Mouse (Mus musculus): ENCODE results near the gene Emc8. TPM values are rescaled to one million over a fixed set of nuclear protein-coding genes. Genes with fewer than 3 reads are reported as not detected.

Emc8 gene
- polyA plus RNA-seq, 1 experiment from 2014 or later = 369 TPM

DNA sequence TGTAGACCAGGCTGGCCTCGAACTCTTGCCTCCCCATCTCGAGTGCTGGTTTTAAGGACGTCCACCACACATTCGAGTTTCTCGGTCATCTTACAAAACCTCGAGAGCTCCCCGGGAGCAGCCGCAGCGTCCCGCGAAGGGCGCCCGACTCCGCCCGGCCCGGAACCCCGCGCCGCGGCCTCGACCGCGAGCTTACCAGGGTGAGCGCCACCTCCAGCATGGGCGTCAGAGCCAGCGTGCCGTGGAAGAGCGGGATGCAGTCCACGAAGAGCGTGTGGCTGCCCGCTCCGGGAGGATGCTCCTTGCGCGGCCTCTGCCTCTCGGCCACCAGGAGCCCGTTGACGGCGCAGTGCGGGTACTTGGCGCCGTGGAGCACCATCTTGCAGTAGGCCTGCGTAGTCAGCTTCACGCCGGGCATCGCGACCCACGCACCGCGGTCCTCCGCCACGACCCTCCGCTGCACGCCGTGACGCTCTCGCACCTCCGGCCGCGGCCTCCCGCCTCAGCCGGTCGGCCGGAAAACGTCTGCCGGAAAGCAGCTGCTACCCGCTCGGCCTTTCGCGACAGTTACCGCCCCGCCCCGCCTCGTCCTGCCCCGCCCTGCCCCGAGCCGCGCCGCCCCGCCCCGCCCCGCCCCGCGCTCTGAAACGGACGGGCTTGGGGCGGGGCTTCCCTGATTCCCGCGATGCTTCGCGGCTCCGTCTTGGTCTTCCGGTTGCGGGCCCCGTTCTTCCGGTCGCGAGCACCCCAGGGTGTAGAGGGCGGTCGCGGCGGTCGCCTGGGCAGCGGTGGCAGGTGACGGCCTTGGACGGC, 606 bp downstream of the Emc8 start, which contains the start of the genes Gm27021 and Cox4i1:
Gene Gm27021 (minus strand): TSS at position 519 of the 813 bp plus-strand sequence.
Gene Cox4i1 (plus strand): TSS at position 662 of the 813 bp plus-strand sequence.
- Histone ChIP-seq H3K27ac (replicated peaks; ENCODE audit: low read depth, low read length) (peak within 1 kb of the TSS; percentile 83), H3K4me3 (ENCODE audit: low read depth, low read length) (peak within 1 kb of the TSS; percentile 97), H3K36me3 (ENCODE audit: control insufficient read depth, insufficient read depth, low read length) (peaks cover 9% of the 10 kb centered on the region), H3K27me3 (ENCODE audit: control insufficient read depth, insufficient read depth, low read length) (no peaks in the 10 kb centered on the region), H3K4me1 (ENCODE audit: control insufficient read depth, insufficient read depth, low read length) (peaks cover 19% of the 10 kb centered on the region), H3K9me3 (ENCODE audit: control insufficient read depth, low read length) (no peaks in the 10 kb centered on the region), H3K9ac (ENCODE audit: low read length) (peak within 1 kb of the TSS; percentile 95), H3K4me2 (ENCODE audit: low read depth, severe bottlenecking) (peak within 1 kb of the TSS; percentile 90)
- ATAC-seq (ENCODE audit: insufficient number of reproducible peaks, low FRiP score, low TSS enrichment, low read depth) (peak; percentile 87), DNase-seq (ENCODE audit: low spot score) (peak; percentile 96)
- under 1% methylated on average over 94 of the region's 105 CpGs for WGBS

DNA sequence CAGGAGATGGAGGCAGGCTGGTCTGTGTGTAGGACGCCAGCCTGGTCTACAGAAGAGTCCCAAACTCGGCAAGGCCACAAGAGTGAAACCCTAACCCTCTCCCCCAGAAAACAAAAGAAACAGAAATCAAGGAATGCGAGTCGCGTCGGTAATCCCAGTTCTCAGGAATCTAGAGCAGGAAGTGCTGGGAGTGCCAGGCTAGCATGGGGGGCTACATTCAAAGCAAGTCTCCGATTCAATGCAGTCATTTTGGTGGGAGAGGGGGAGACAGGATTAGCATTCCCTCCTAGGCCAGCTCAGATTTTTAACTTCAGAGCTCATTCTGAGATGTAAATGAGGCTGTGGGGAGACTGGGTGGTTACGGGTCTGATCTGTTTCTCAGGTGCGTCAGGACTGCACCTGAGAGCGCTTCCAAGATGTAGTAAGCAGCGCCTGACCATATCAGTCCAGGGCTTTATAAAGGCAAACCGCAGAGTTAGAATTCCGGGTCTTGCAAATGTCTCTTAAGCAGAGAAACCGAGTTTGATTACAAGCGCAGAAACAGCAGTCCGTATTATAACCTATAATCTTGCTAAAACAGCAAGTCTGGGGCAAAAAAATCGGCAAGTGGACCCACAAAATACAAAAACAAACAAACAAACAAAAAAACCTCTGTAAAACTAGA, 1.4 kb downstream of the Emc8 start:
- WGBS = 4% methylated on average over 17 of the region's 17 CpGs
- Histone ChIP-seq H3K27me3 (ENCODE audit: control insufficient read depth, insufficient read depth, low read length) (no peaks in the 10 kb centered on the region), H3K9ac (ENCODE audit: low read length) (peak overlapping the region; percentile 95), H3K4me2 (ENCODE audit: low read depth, severe bottlenecking) (peak overlapping the region; percentile 90), H3K9me3 (ENCODE audit: control insufficient read depth, low read length) (no peaks in the 10 kb centered on the region), H3K36me3 (ENCODE audit: control insufficient read depth, insufficient read depth, low read length) (peaks cover 7% of the 10 kb centered on the region), H3K4me1 (ENCODE audit: control insufficient read depth, insufficient read depth, low read length) (peaks cover 19% of the 10 kb centered on the region), H3K4me3 (ENCODE audit: low read depth, low read length) (peak overlapping the region; percentile 97), H3K27ac (replicated peaks; ENCODE audit: low read depth, low read length) (no peak overlapping the region)
- DNase-seq (ENCODE audit: low spot score) (peak; percentile 24), ATAC-seq (ENCODE audit: insufficient number of reproducible peaks, low FRiP score, low TSS enrichment, low read depth) (no peak)

DNA sequence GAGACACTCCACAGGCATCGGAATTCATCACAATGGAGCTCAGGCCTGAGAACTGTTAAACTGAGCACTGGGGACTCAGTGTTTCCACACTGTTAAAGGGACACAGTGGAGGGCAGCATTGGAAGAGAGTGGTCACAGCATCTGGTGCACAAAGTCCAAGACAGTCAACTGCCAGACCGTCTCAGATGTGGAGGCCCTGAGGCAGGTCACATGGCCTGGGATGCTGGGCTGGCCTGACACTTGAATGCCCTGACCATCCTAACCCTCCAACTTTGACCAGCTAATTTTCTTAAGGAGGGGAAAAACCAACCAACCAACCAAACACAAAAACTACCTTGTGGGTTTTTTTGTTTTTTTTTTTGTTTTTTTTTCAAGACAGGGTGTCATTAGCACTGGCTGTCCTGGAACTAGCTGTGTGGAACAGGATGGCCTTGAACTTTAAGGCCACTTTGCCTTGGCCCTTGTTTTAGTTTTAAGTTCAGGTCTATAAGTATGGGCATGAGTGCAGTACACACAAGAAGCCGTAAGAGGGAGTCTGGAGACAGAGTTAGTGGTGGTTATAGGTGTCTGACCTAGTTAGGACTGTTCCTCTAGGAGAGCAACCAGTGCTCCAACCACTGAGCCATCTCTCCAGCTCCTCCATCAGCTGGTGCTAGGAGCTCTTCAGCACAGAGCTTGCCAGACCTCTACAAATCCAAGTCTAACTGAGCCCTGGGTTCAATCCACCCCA, 2.5 kb downstream of the Emc8 start:
- no peak for ATAC-seq (ENCODE audit: insufficient number of reproducible peaks, low FRiP score, low TSS enrichment, low read depth)

GRCm38 (mm10) chr8:120664566-120664965, 3.8 kb downstream of the Emc8 start:
- ATAC-seq (ENCODE audit: insufficient number of reproducible peaks, low FRiP score, low TSS enrichment, low read depth) (no peak), DNase-seq (ENCODE audit: low spot score) (no peak)
- H3K4me2 ChIP-seq (ENCODE audit: low read depth, severe bottlenecking) = no peak overlapping the region
- no peaks in the 10 kb centered on the region for H3K36me3 ChIP-seq (ENCODE audit: control insufficient read depth, insufficient read depth, low read length)
- H3K27me3 ChIP-seq (ENCODE audit: control insufficient read depth, insufficient read depth, low read length) = no peaks in the 10 kb centered on the region
- H3K4me1 ChIP-seq (ENCODE audit: control insufficient read depth, insufficient read depth, low read length) = peaks cover 19% of the 10 kb centered on the region
- WGBS = 83% methylated on average over 6 of the region's 6 CpGs
- H3K9me3 ChIP-seq (ENCODE audit: control insufficient read depth, low read length) = no peaks in the 10 kb centered on the region
- H3K4me3 ChIP-seq (ENCODE audit: low read depth, low read length) = no peak overlapping the region
- no peak overlapping the region for H3K27ac ChIP-seq (replicated peaks; ENCODE audit: low read depth, low read length)
- no peak overlapping the region for H3K9ac ChIP-seq (ENCODE audit: low read length)

More for the DNA sequence above, 2.5 kb downstream of the Emc8 start:
- WGBS = 79% methylated on average over 3 of the region's 3 CpGs
- DNase-seq (ENCODE audit: low spot score) = no peak
- H3K4me3 ChIP-seq (ENCODE audit: low read depth, low read length) = peak overlapping the region; percentile 97
- no peaks in the 10 kb centered on the region for H3K27me3 ChIP-seq (ENCODE audit: control insufficient read depth, insufficient read depth, low read length)
- peak overlapping the region; percentile 90 for H3K4me2 ChIP-seq (ENCODE audit: low read depth, severe bottlenecking)
- peaks cover 19% of the 10 kb centered on the region for H3K4me1 ChIP-seq (ENCODE audit: control insufficient read depth, insufficient read depth, low read length)
- H3K9ac ChIP-seq (ENCODE audit: low read length) = no peak overlapping the region
- peaks cover 5% of the 10 kb centered on the region for H3K36me3 ChIP-seq (ENCODE audit: control insufficient read depth, insufficient read depth, low read length)
- no peak overlapping the region for H3K27ac ChIP-seq (replicated peaks; ENCODE audit: low read depth, low read length)
- H3K9me3 ChIP-seq (ENCODE audit: control insufficient read depth, low read length) = no peaks in the 10 kb centered on the region

- Histone ChIP-seq H3K36me3 (ENCODE audit: control insufficient read depth, insufficient read depth, low read length) (peaks cover 18% of the 10 kb centered on the region; the same call in 1 of the 2 replicates), H3K4me3 (ENCODE audit: low read depth, low read length) (no peak overlapping the region), H3K9ac (ENCODE audit: low read length) (no peak overlapping the region), H3K9me3 (ENCODE audit: control insufficient read depth, low read length) (no peaks in the 10 kb centered on the region), H3K27ac (replicated peaks; ENCODE audit: low read depth, low read length) (no peak overlapping the region), H3K4me1 (ENCODE audit: control insufficient read depth, insufficient read depth, low read length) (no peaks in the 10 kb centered on the region), H3K27me3 (ENCODE audit: control insufficient read depth, insufficient read depth, low read length) (no peaks in the 10 kb centered on the region), H3K4me2 (ENCODE audit: low read depth, severe bottlenecking) (no peak overlapping the region)
- 92% methylated on average over 8 of the region's 8 CpGs for WGBS
- ATAC-seq (ENCODE audit: insufficient number of reproducible peaks, low FRiP score, low TSS enrichment, low read depth) (no peak), DNase-seq (ENCODE audit: low spot score) (no peak)
Measured at GRCm38 (mm10) chr8:120657415-120657814, 11.0 kb downstream of the Emc8 start.

DNA sequence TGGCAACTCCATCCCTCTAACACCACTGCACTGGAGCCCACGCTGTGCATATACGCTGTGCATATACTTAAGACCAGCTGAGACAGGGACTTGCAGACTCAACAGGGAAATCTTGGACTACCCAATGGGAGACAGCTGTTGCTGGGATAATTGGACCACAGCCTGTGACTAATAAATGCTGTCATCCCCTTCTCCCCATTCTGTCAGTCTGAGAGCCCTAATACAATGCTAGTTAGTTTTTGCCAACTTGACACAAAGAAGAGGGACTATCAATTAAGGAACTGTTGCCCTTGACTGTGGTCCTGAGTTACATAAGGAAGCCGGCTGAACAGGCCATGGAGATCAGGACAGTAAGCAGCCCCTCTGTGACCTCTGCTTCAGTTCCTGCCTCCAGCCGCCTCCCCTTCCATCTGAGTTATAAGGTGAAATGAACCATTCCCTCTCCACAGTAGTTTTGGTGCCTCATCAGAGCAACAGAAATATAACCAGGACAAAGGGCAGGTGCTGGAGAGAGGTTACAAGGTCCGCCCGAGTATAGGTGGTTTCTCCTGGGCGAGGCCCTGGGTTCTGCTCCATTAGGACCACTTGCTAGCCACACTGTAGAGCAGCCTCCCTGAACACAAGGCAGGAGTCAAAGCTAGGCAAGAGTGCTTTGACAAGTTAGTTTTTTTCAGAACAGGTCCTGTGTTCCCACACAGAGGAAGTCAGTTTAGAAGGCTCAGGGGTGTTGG, 11.9 kb downstream of the Emc8 start:
- H3K9me3 ChIP-seq (ENCODE audit: control insufficient read depth, low read length) = no peaks in the 10 kb centered on the region
- H3K4me1 ChIP-seq (ENCODE audit: control insufficient read depth, insufficient read depth, low read length) = no peaks in the 10 kb centered on the region
- peaks cover 18% of the 10 kb centered on the region; the same call in 1 of the 2 replicates for H3K36me3 ChIP-seq (ENCODE audit: control insufficient read depth, insufficient read depth, low read length)
- no peaks in the 10 kb centered on the region for H3K27me3 ChIP-seq (ENCODE audit: control insufficient read depth, insufficient read depth, low read length)
- no peak overlapping the region for H3K27ac ChIP-seq (replicated peaks; ENCODE audit: low read depth, low read length)
- DNase-seq (ENCODE audit: low spot score) (no peak), ATAC-seq (ENCODE audit: insufficient number of reproducible peaks, low FRiP score, low TSS enrichment, low read depth) (no peak)
- no peak overlapping the region for H3K4me3 ChIP-seq (ENCODE audit: low read depth, low read length)
- no peak overlapping the region for H3K4me2 ChIP-seq (ENCODE audit: low read depth, severe bottlenecking)
- WGBS = 94% methylated on average over 7 of the region's 7 CpGs
- H3K9ac ChIP-seq (ENCODE audit: low read length) = no peak overlapping the region

DNA sequence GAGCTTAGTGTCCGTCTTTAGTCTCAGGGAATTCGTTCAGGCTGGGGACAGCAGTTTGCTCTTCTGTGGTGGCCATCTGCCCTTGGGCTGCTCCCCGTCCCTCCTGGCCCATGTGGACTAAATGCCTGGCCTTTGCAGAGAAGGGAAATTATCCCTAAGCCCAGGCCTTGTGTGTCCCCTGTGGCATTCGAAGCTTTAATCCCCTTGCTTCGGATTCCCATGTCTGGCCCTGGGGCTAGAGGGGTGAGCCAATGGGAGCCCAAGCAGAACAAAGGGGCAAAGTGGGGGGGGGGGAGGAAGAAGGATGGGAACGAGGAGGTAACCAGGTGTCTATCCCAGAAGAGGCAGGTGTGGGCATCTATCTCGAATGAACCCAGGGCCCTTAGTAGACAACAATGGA, 20.8 kb downstream of the Emc8 start, which contains the start of gene 1190005I06Rik:
Gene 1190005I06Rik (minus strand): TSS at position 101 of the 400 bp plus-strand sequence.
- DNase-seq (ENCODE audit: low spot score) (no peak), ATAC-seq (ENCODE audit: insufficient number of reproducible peaks, low FRiP score, low TSS enrichment, low read depth) (no peak)
- Histone ChIP-seq H3K36me3 (ENCODE audit: control insufficient read depth, insufficient read depth, low read length) (no peaks in the 10 kb centered on the region), H3K27ac (replicated peaks; ENCODE audit: low read depth, low read length) (no peak within 1 kb of the TSS), H3K9ac (ENCODE audit: low read length) (no peak within 1 kb of the TSS), H3K4me2 (ENCODE audit: low read depth, severe bottlenecking) (no peak within 1 kb of the TSS), H3K4me1 (ENCODE audit: control insufficient read depth, insufficient read depth, low read length) (no peaks in the 10 kb centered on the region), H3K9me3 (ENCODE audit: control insufficient read depth, low read length) (no peaks in the 10 kb centered on the region), H3K4me3 (ENCODE audit: low read depth, low read length) (no peak within 1 kb of the TSS), H3K27me3 (ENCODE audit: control insufficient read depth, insufficient read depth, low read length) (no peaks in the 10 kb centered on the region)
- WGBS = 55% methylated on average over 7 of the region's 7 CpGs
